Mouse (Mus musculus) liver, adult 10 weeks (tissue): ENCODE results near the gene Ctxn2. TPM values are rescaled to one million over a fixed set of nuclear protein-coding genes. Genes with fewer than 3 reads are reported as not detected.

Experiments used
- polyA plus RNA-seq: library from polyadenylated mRNA; stranded (reverse); fragments of 350-450 nt; fragmentation: Illumina TruSeq; extraction: RNeasy Lipid Tissue Mini Kit (QIAGEN cat#74804); gene quantifications from one replicate; pipeline ENCODE4 v1.2.3, GENCODE M21; 2014; ENCODE audit warnings: low read depth, low replicate concordance

The Ctxn2 gene
- polyA plus RNA-seq, result not detected

GRCm38 (mm10) chr2:125135903-125136811, at the start of gene Ctxn2:
Gene Ctxn2, plus strand, starts transcription at chr2:125136692.

GRCm38 (mm10) chr2:125123477-125123852, 13.0 kb upstream of the Ctxn2 start, which contains the start of gene Myef2:
Gene Myef2, minus strand, starts transcription at chr2:125123661.

DNA sequence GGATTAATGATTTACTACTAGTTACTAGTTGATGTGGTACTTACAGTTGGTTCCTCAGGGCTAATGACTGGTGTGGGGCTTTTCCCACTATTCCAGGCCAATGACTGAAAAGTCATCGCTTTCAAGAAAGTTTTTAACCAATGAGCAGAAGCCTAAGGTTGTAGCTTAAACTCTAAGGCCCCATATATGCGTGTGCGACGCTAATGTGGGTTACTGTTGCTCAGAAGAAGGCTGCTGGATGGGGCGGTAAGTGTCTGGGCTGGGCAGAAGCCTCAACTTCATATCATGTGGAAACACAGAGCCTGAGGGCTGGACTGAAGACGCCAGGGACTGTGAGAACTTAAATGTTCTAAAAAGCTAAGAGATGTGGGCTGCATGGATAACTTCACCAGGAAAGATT, 15.9 kb downstream of the Ctxn2 start, which contains the start of gene Slc12a1:
Slc12a1 (plus strand) TSS at position 118 of the 400 bp plus-strand sequence.

Other genes starting within 250 kb of the Ctxn2 start
- gene Slc24a5, start 68.6 kb upstream of the Ctxn2 start, polyA plus RNA-seq, result 1.3 TPM
- gene Myef2, start 13.0 kb upstream of the Ctxn2 start, polyA plus RNA-seq, result 12.1 TPM
- gene Slc12a1, start 15.8 kb downstream of the Ctxn2 start, polyA plus RNA-seq, result 0.08 TPM
- gene Dut, start 110.5 kb downstream of the Ctxn2 start, polyA plus RNA-seq, result 9.4 TPM